Mouse (Mus musculus): ENCODE results near the gene Morf4l2.
"Not testable (repeated sequence)": the region's sequence is repeated elsewhere in the genome, so short reads cannot be mapped to it uniquely, and the experiment has no call there.

Gene Morf4l2

DNA sequence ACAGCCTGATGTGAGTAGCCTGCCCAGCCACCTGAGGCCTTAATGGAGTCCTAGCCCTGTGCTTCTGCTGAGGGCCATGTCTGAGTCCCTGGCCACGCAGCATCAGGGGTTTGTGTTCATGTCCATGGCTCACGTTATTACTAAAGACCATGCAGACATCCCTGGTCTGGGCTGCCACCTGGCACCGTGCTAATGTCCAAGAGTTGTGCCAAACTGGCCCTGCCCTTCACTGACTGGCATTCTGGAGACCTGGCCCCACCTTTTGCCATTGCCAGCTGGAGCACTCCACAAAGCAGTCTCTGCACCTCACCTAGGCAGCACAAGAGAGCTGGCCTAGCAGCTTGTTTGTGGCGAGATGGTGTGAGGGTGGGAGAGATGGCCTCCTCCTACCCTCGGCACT, 50.3 kb downstream of the Morf4l2 start:
- no peak for DNase-seq (ENCODE audit: extremely low spot score)

GRCm38 (mm10) chrX:136692294-136692675, 51.2 kb downstream of the Morf4l2 start:
- no peak for DNase-seq (ENCODE audit: extremely low spot score)

DNA sequence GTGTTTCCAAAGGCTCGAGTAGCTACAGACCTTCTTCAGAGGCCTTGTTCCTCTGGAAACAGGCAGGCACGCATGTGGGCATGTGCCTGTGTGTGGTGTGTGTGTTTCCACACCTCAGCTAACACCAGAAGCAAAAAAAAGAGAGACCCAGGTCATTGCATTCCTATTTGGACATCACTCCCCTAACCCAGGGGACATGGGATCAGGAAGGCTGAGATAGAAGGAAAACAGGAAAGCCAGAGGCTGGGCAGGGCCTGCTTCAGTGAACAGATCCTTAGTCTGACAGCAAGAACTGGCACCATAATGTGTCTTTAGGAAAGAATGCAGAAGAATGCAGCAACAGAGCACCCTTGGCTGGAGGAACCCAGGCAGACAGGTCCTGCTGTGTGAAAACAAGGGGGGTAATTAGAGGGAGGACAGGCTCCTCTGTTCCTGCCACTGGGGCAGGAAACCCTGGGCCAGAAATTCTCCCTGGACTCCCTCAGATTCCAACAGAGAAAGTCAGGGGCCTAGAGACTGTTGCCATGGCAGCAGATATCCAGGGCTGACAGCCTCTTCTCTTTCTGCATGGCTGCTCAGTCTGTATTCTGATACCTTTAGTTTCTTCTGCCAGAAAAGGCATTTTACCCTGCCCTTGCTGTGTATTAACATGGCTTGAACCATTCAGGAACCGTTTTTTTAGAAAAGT, 51.7 kb downstream of the Morf4l2 start:
- not testable (repeated sequence) for DNase-seq (ENCODE audit: extremely low spot score)
